Mouse (Mus musculus): ENCODE measurements at regions not wholly inside any gene's neighbourhood (a gene's known extent, or its start where the extent isn't known, plus 50 kb on each side); places are given as distances from the start of the nearest gene placed in this dataset.
"Not testable (repeated sequence)": the region's sequence is repeated elsewhere in the genome, so short reads cannot be mapped to it uniquely, and the experiment has no call there.

GRCm38 (mm10) chr8:112427721-112428389 is 142.0 kb upstream of the Cntnap4 start:
- no peak for DNase-seq (ENCODE audit: low spot score in 2 of 2)

GRCm38 (mm10) chr8:112411968-112412367 is 157.9 kb upstream of the Cntnap4 start:
- DNase-seq (ENCODE audit: low spot score in 2 of 2) = no peak

GRCm38 (mm10) chr8:112411213-112411612 is 158.6 kb upstream of the Cntnap4 start:
- DNase-seq (ENCODE audit: low spot score in 2 of 2) = no peak

GRCm38 (mm10) chr8:112408211-112408735 is 161.6 kb upstream of the Cntnap4 start:
- DNase-seq (ENCODE audit: low spot score in 2 of 2) = no peak

GRCm38 (mm10) chr8:112404087-112404486 is 165.8 kb upstream of the Cntnap4 start:
- no peak for DNase-seq (ENCODE audit: low spot score in 2 of 2)

GRCm38 (mm10) chr8:112397438-112397837 is 172.4 kb upstream of the Cntnap4 start:
- no peak for DNase-seq (ENCODE audit: low spot score in 2 of 2)

GRCm38 (mm10) chr8:112390108-112390507 is 179.7 kb upstream of the Cntnap4 start:
- DNase-seq (ENCODE audit: low spot score in 2 of 2) = no peak

GRCm38 (mm10) chr8:112348323-112348722 is 221.5 kb upstream of the Cntnap4 start:
- no peak for DNase-seq (ENCODE audit: low spot score in 2 of 2)

GRCm38 (mm10) chr8:112333171-112333570 is 236.7 kb upstream of the Cntnap4 start:
- DNase-seq (ENCODE audit: low spot score in 2 of 2) = no peak

GRCm38 (mm10) chr8:112332021-112332420 is 237.8 kb upstream of the Cntnap4 start:
- DNase-seq (ENCODE audit: low spot score in 2 of 2) = no peak

GRCm38 (mm10) chr8:112309816-112310215 is 260.0 kb upstream of the Cntnap4 start:
- DNase-seq (ENCODE audit: low spot score in 2 of 2) = no peak

- no peak for DNase-seq (ENCODE audit: low spot score in 2 of 2)
These were observed 261.5 kb upstream of the Cntnap4 start for GRCm38 (mm10) chr8:112308354-112308753.

GRCm38 (mm10) chr8:112297021-112297420 is 272.8 kb upstream of the Cntnap4 start:
- no peak for DNase-seq (ENCODE audit: low spot score in 2 of 2)

GRCm38 (mm10) chr8:112283316-112283715 is 268.5 kb upstream of the Gm6793 start:
- no peak for DNase-seq (ENCODE audit: low spot score in 2 of 2)

- no peak for DNase-seq (ENCODE audit: low spot score in 2 of 2)
These were observed 254.8 kb upstream of the Gm6793 start for GRCm38 (mm10) chr8:112269598-112269997.

- no peak for DNase-seq (ENCODE audit: low spot score in 2 of 2)
These were observed 254.4 kb upstream of the Gm6793 start for GRCm38 (mm10) chr8:112269214-112269566.

GRCm38 (mm10) chr8:112268544-112269213 is 253.8 kb upstream of the Gm6793 start:
- DNase-seq (ENCODE audit: low spot score in 2 of 2) = no peak

GRCm38 (mm10) chr8:112257922-112258475 is 243.2 kb upstream of the Gm6793 start:
- no peak for DNase-seq (ENCODE audit: low spot score in 2 of 2)

GRCm38 (mm10) chr8:112257311-112257894 is 242.6 kb upstream of the Gm6793 start:
- DNase-seq (ENCODE audit: low spot score in 2 of 2) = no peak

GRCm38 (mm10) chr8:112246629-112247028 is 231.8 kb upstream of the Gm6793 start:
- not testable (repeated sequence) for DNase-seq (ENCODE audit: low spot score in 2 of 2)

- DNase-seq (ENCODE audit: low spot score in 2 of 2) = no peak
These were observed 223.8 kb upstream of the Gm6793 start for GRCm38 (mm10) chr8:112238681-112239080.

- DNase-seq (ENCODE audit: low spot score in 2 of 2) = not testable (repeated sequence)
These were observed 221.9 kb upstream of the Gm6793 start for GRCm38 (mm10) chr8:112236751-112237150.

GRCm38 (mm10) chr8:112219656-112220055 is 204.8 kb upstream of the Gm6793 start:
- DNase-seq (ENCODE audit: low spot score in 2 of 2) = no peak
